Mouse (Mus musculus): ENCODE data around the gene Epn3.
A peak's percentile ranks its signal among the peaks of the same experiment; 100 is the strongest.

Gene Epn3

GRCm38 (mm10) chr11:94491749-94492099, 8.1 kb downstream of the Epn3 start:
- DNase-seq, result no peak

DNA sequence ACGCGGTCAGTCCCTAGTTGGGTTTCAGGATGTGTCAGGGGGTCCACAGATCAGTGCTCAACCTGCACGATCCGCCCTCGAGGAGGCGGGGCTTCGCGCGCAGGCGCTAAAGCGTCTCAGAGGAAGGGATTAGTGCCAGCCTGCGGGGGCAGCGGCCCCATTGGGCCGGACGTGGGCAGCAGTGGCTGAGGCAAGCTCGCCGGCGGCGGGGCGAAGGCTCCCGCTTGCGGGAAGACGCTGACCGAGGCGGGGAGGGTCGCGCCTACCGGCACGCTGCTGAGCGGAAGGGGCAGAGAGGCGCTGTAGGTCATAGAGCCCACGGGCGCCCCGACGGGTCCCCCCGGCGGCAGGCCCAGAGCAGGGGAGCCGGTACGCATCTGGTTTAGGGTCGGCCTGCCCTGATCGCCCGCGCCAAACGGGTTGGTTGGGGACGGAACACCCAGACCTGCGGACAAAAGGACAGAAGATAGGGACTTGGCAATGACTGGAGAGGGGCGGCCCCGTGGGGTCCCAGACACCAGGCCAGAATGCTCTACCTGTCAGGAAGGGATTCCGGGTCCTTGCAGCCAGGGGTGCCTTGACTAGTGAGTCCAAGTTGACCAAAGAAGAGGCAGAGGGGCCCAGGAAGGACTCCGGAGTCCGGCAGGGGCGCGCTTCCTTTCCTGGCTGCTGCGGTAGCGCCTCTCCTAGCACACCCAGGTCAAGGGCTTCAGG, 8.6 kb downstream of the Epn3 start:
- DNase-seq, result no peak

DNA sequence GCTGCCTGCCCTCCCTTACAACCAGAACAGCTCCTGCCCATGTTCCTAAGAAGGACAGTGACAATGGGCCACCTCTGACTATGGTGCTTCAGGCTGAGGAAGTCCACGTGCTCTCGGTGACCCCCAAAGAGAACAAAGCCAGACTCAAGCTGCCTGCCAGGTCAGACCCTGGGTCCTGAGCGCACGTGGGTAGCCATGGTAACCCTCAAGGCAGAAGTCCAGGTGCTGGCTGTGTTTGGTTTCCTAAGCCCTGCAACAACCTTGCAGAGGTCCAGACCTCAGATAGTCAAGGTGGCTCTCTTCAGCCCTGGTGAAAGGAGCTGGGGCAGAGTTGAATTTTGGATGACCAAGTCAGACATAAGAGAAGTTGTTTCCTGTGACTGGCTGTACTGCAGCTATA, 10.0 kb downstream of the Epn3 start:
- DNase-seq, result no peak

- no peak for DNase-seq
These were observed 10.8 kb downstream of the Epn3 start for GRCm38 (mm10) chr11:94488767-94489533.

DNA sequence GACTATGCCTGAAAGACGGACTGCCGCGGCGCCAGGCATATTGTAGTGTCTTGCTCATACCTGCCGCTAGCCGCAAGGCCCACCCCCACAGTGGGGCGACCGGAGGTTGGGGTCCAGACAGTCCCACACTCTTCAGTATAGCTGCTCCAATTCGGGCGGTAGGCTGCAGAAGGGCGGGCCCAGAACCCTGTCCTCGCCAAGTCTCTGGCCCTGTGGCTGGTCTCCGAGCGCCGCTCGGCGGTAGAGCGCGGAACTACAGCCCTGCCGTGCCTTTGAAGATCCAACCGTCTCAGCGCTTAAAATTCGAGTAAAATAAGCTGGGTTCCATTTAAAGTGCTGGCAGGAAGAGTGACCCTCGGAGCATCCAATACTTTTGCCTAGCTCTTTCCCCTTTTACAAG, 13.8 kb downstream of the Epn3 start, which contains the start of gene Spata20:
TSS of gene Spata20 (minus strand) at position 179 of the 400 bp plus-strand sequence.
- peak; percentile 97 for DNase-seq

- no peak for DNase-seq
These were observed 14.6 kb downstream of the Epn3 start for GRCm38 (mm10) chr11:94485223-94485622.

DNA sequence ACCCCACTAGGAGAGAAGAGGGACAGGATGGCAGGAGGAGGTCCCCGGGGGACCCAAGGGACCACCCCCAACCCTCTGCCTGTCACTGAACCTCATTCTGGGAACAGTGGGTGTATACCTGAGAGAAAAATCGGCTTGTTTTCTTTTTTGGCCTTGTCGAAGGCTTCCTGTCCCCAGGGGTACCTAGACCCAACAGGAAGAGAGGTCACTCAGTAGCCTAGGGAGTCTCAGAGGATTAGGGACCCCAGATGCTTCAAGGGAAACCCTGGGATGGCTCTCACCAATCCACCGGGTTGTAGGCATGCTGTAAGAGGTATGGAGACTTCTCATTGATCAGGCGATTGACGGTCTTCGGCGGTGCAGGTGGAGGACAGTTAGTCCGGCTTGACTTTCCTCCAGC, 15.1 kb downstream of the Epn3 start:
- no peak for DNase-seq

GRCm38 (mm10) chr11:94483921-94484320, 15.9 kb downstream of the Epn3 start:
- no peak for DNase-seq

DNA sequence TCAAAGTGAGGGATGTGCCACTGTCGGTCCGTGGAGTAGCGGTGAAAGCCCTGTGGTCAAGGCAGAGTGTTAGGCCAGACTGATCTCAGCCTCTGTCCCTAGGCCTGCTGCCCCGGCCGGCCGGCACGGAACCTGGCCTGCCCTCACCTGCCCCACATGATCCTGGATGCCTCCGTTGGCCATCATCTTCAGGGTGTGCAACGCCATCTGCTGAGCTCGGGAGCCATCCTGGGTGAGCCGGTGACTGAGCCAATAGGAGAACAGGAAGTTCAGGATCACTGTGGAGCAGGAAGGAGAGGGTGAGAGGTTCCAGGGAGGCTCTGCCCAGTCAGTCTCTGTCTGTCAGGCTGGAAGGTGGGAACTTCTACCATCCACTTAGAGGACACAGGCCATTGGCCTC, 16.3 kb downstream of the Epn3 start:
- no peak for DNase-seq

- DNase-seq, result no peak
These were observed 17.0 kb downstream of the Epn3 start for GRCm38 (mm10) chr11:94482738-94483137.

- DNase-seq, result peak; percentile 94
These were observed 17.8 kb downstream of the Epn3 start for GRCm38 (mm10) chr11:94481963-94482362.

DNA sequence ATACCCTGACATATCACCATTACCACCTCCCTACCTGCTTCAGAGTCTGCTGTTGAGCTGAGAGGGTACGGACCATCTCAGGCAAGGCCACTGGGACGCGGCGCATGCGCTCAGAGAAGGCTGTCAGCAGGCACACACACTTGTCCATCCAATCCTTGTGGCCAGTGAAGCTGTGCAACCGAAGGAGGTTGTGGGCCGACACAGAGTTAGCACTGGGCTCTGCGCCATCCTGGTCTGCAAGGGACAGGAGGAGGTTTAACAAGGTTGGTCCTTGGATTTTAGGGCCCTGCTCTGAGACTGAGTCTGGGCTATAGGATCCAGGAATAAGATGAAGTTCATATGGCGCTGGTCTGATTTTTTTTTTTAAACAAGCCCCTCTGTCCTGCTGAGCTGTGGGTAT, 19.4 kb downstream of the Epn3 start:
- no peak for DNase-seq

DNA sequence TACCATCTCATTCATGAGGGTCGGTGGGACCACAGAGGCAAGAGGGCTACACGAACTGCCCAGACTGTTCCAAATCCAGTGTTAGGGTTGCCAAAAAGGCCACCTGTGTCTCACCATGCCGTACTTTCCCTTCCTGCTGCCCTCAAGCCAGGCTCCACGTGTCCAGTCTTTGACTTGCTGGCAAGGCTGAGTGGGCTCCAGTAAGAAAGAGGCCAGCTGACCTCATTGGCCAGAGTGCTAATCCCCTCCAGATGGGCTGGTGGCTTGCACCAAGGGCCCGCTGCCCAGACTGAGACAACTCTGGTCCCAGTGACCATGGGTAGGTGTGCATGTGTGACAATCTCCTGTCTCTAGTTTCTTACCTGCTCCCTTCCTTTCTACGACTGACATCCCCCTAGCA, 22.1 kb downstream of the Epn3 start:
- no peak for DNase-seq

- no peak for DNase-seq
These were observed 24.1 kb downstream of the Epn3 start for GRCm38 (mm10) chr11:94475722-94476121.

GRCm38 (mm10) chr11:94474544-94474910, 25.2 kb downstream of the Epn3 start:
- no peak for DNase-seq

DNA sequence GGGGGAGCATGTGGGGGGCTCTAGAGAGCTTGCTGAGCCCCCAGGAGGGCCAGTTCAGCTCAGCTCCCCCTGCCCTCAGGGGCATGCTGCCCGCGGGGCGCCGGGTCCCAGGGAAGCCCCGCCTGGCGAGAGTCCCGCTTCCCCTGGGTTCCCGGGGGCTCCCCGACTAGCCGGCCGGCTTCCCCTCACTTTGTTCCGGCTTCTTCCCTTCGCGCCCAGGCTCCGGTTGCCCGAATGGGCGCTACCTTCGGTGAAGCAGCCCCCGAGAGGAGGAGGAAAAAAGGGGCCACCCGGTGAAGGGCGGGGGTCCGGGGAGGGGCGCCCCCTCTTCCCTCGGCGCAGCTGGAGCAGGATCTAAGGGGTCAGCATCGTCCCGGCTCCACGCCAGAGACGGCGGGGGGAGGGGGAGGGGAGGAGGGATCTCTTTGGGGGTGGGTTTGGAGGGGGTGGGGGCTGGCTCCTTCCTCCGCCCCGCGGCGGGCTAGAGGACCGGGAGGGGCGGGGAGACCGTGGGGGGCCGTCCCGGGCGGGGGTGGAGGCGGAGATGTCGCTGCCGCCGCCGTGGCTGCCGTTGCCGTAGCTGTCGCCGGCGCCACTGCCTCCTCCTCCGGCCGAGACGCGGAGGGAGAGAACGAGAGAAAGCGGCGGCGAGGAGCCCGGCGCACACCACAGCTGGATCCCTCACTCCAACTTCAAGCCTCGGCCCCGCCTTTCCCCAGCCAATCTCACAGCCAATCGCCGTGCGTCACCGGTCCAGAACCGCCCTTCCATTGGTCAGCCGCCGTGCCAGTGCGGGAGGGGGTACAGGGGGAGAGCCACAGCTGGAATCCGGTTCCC, 25.8 kb downstream of the Epn3 start, which contains the start of gene Cacna1g:
TSS of gene Cacna1g (minus strand) at position 492 of the 837 bp plus-strand sequence.
- peak; percentile 100 for DNase-seq

- no peak for DNase-seq
These were observed 26.7 kb downstream of the Epn3 start for GRCm38 (mm10) chr11:94472916-94473706.

DNA sequence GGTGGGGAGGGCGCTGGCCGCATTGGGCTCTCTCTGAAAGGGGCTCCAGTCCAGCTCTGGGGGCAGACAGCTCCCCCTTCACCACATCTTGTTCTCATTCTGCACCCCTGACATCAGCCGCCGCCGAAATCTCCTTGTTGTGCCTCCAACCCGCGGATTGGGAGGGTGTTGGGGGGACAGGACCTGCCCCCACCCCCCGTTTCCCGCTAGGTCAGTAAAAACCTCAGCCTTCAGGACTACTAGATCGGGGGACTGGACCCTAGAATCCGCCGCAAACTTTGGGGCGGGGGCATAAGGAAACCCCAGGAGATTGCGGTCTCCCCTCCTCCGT, 27.2 kb downstream of the Epn3 start:
- DNase-seq, result no peak

DNA sequence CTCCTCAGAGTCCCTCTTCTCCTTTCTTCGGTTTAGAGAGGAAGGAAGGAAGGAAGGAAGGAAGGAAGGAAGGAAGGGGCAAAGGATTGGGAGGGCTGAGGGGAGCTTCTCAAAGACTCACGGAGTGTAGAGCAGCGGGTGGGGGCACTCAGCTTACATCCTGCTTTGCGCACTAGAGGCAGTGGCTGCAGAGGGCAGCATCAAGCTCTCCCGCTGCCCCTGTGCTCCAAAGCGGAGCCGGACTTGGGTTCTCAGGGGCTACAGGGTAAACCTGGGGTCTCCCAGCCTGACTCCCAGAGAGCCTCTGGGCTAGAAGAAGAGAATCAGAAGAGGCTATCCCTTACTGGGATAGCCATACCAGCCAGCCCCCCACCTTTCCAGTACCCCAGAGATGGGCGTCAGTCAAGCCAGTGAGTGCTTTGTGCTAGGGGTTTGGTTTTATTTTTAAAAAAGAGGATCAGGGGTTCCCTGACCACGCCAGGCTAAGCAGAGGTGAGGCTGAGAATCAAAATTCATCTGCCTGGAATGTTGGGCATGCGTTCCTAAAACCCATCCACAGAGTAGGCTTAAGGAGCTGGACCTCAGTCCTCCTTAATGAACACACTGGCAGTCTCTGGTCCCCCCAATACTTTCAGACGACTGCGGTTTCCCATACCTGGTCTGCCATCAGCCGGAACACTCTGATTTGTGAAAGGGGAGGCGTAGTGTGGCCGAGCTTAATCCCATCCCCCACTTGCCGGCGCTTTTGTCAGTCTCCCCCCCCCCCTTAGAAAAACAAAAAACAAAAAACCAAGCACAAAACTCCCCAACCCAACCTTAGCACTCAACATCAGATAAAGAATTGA, 27.8 kb downstream of the Epn3 start:
- no peak for DNase-seq

GRCm38 (mm10) chr11:94470391-94470790, 29.4 kb downstream of the Epn3 start:
- DNase-seq, result no peak

DNA sequence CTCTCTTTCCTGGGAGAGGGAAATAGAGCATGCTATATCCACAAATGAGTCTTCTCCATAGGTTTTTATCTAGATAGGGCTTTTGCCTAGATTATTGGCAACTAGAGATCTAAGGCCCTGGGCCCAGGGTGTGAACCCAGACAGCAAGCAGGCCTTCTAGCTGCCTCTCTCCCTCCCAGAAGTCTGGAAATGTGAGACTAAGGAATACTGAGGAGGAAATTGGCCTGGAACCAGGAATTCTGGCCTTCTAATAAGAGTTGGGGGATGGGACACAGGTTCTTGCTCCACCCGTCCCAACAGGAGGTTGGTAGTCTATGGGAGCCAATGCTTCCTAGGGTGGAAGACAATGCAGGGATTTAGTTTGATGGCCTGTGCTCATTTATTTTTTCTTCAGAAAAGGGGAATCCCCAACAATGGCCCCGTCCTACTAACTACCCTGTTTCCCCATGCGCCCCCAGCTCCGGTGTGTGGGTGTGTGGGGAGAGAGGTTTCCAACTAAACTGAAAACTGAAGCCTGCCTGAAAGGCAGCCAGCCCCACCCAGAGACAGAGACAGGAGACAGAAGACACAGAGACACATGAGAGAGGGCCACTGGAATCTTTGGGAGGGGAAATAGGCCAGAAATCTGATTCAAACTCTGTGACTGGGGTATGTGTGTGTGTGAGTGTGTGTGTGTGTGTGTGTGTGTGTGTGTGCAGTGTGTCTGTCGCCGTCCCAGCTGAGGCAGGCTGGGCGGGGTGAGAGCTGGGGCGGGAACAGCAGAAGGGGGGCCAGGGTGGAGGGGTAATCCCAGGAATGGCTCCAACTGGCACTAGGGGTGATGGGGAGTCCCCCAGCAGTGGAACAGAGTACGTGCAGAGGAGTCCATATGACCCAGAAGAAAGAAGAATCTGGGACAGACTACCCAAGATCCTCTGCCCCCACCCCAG, 30.4 kb downstream of the Epn3 start:
- DNase-seq, result no peak
